Mouse (Mus musculus) lung, embryonic 16.5 days (tissue): Measurements from ENCODE around the gene Igsf21. TPM values are rescaled to one million over a fixed set of nuclear protein-coding genes. Genes with fewer than 3 reads are reported as not detected.

Experiments used
- ATAC-seq: fragments of 200-750 bp; cut with Nextera tagmentation; 2 replicates; pipeline ENCODE4 v1.8.0; 2017; ENCODE audit warnings: low read depth, mild to moderate bottlenecking, moderate library complexity
- H3K27ac ChIP-seq: fragments of 300-500 bp; sonication (generic); 2 replicates; pipeline ENCODE4 v1.5.1; 2014; ENCODE audit warnings: mild to moderate bottlenecking, control low read depth, low read length
- H3K27me3 ChIP-seq: fragments of 300-500 bp; sonication (generic); 2 replicates; pipeline ENCODE4 v1.6.1; 2014; ENCODE audit warnings: low read depth, low read length, mixed read lengths; ENCODE audit not compliant: control insufficient read depth, insufficient read depth
- H3K36me3 ChIP-seq: fragments of 300-500 bp; sonication (generic); 2 replicates; pipeline ENCODE4 v1.6.1; 2014; ENCODE audit warnings: low read length; ENCODE audit not compliant: control insufficient read depth, insufficient read depth
- H3K4me1 ChIP-seq: fragments of 300-500 bp; sonication (generic); replicated peaks from 2 replicates; pipeline ENCODE4 v1.6.1; 2014; ENCODE audit warnings: low read length, mixed read lengths; ENCODE audit not compliant: control insufficient read depth, insufficient read depth
- H3K4me2 ChIP-seq: fragments of 300-500 bp; sonication (generic); 2 replicates; pipeline ENCODE4 v1.6.1; 2014; ENCODE audit warnings: low read depth, low read length, control low read depth
- H3K4me3 ChIP-seq: fragments of 300-500 bp; sonication (generic); 2 replicates; pipeline ENCODE4 v1.5.1; 2014; ENCODE audit warnings: mild to moderate bottlenecking, low read length, control low read depth
- H3K9ac ChIP-seq: fragments of 300-500 bp; sonication (generic); 2 replicates; pipeline ENCODE4 v1.6.1; 2014; ENCODE audit warnings: low read length, control low read depth
- H3K9me3 ChIP-seq: fragments of 300-500 bp; sonication (generic); 2 replicates; pipeline ENCODE4 v1.6.1; 2016; ENCODE audit warnings: low read length; ENCODE audit not compliant: control insufficient read depth
- WGBS: fragments of 180-500 bp; shearing (Covaris S2); extraction: QIAGEN DNeasy Blood & Tissue Kit; methylation state at CpG from one replicate; pipeline ENCODE4 v1.1.7; 2014; 5-methylcytosine and 5-hydroxymethylcytosine counted together
- polyA plus RNA-seq: library from polyadenylated mRNA; unstranded; fragments of >200 nt; fragmentation: Nextera tagmentation; extraction: Ambion mirVana; gene quantifications from 2 replicates; pipeline ENCODE4 v1.2.1, GENCODE M21; 2015

Igsf21 gene
- polyA plus RNA-seq, 1 experiment from 2014 or later, result 0.13 TPM

DNA sequence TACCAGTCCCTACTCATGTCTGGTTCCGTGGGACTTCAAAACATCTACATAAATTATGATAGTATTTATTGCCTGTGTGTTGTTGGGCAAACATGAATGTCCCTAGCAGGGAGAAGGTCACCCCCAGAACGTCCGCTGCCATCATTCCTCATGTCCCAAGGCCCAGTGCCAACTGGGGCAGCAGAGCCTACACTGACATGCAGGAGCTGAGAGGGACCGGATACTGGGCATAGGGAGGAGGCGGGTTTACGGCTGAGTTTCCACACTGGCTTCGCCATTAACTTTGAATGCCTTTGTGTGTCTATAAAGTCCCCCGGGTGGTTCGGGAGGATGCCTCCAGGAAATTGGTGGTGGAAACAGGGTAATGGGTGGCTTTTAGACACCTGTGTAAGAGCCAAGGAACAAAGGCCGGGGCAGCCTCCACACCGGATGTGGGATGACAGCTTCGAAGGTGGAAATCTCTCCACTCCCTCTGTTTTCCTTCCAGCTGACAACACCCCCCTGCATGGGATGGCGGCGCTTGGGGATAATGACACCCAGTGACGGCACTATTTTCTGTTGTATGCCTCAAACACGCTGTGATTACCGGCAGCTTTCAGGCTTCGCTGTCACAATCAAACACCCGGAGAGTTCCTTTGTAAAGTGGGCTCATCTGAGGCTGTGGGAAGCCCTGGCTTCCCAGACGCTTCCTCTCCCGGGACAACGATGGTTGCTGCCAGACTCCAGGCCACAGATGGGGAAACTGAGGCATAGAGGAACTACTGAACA lies 26.1 kb downstream of the Igsf21 start:
- no peak for ATAC-seq
- H3K9me3 ChIP-seq, result no peaks in the 10 kb centered on the region
- 48% methylated on average over 22 of the region's 22 CpGs for WGBS
- peaks cover 5% of the 10 kb centered on the region for H3K27me3 ChIP-seq
- H3K36me3 ChIP-seq, result no peaks in the 10 kb centered on the region
- no peaks in the 10 kb centered on the region for H3K4me1 ChIP-seq
- no peak overlapping the region for H3K4me2 ChIP-seq
- no peak overlapping the region for H3K4me3 ChIP-seq
- H3K9ac ChIP-seq, result no peak overlapping the region
- no peak overlapping the region for H3K27ac ChIP-seq

DNA sequence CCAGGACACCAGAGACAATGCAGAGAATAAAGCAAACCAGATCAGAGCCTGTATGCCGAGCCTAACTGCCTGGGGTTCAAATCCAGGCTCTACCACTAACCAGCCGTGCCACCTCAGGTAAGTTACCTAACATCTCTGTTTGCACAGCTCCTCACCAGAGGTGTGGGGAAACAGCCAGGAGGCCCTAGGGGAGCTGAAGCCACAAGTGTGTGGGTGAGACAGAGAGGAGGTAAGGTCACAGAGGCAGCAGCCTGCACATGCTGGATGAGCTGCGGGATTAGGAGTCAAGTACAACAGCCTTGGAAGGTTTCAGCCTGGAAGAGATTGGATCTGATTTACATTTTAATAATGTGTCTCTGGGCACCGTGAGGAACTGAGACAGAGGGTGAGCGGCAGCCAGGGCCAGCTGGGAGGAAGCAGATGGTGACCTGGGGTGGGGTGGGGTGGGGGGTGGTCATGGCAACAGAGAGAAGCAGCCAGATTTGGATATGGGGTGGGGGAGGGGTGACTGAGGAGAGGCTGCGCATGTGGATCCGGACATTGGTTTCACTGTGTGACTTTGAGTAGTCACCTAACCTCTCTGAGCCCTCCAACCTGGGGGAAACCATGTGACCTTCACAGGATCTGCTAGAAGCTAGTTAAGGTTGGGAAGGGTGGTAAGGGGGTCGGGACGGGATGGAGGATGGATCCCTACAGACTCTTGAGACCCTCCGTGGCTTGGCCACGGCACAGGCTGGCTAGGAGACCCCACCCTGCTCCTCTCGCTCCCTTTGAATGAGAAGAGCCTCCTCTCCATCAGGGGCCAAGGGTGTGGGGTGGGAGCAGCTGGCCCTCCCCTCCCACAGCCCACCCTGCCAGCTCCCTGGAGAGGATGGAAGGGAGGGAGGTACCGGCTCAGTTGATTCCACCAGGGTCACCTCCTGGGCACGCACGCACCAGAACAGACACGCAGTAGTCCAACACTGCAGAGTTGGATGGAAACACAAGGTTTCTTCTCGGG lies 27.4 kb downstream of the Igsf21 start:
- no peak for ATAC-seq
- H3K4me1 ChIP-seq, result no peaks in the 10 kb centered on the region
- H3K36me3 ChIP-seq, result no peaks in the 10 kb centered on the region
- H3K27me3 ChIP-seq, result peaks cover 5% of the 10 kb centered on the region
- no peak overlapping the region for H3K9ac ChIP-seq
- no peaks in the 10 kb centered on the region for H3K9me3 ChIP-seq
- no peak overlapping the region for H3K4me2 ChIP-seq
- no peak overlapping the region for H3K27ac ChIP-seq
- no peak overlapping the region for H3K4me3 ChIP-seq
- WGBS, result 55% methylated on average over 17 of the region's 17 CpGs

DNA sequence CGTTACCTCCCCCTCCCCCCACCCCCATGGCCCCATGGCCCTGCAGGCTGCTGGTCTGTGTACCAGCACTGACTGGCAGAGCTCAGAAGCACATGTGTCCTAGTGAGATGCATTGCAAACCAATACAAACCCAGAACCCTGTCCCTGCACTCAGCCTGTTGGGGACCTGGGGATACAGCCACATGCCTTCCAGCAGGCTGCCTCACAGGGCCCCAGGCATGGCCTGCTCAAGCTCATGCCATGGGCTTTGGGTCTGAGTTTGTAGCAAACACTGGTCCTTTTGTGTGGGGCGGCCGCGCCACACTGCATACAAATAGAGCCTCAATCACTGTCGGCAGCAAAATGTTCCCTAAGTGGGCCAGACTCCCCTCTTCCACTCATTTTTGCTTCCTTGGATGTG lies 28.2 kb downstream of the Igsf21 start:
- Histone ChIP-seq H3K4me1 (no peaks in the 10 kb centered on the region), H3K27ac (no peak overlapping the region), H3K4me3 (no peak overlapping the region), H3K36me3 (no peaks in the 10 kb centered on the region), H3K9ac (no peak overlapping the region), H3K9me3 (no peaks in the 10 kb centered on the region), H3K27me3 (peaks cover under 1% of the 10 kb centered on the region; the same call in 1 of the 2 replicates), H3K4me2 (no peak overlapping the region)
- WGBS, result 76% methylated on average over 5 of the region's 5 CpGs
- ATAC-seq, result no peak

DNA sequence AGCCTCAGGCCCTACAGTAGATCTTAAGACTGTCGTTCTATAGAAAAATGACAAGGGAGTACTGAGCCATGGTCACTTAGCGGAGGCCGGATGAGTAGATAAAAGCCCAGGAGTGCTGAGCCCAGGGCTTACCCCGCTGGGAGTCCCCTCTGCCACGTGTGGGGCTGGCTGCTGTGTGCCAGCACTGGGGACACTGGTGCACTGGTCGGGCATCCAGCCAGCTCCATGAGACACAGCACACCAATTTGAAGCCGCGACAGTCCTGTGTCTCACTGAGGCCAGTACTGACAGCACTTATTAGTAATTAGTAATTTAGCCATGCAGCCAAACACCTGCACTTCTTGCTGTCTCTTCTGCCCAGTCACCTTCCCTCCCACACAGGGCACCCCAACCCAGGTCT lies 28.6 kb downstream of the Igsf21 start:
- 85% methylated on average over 8 of the region's 8 CpGs for WGBS
- Histone ChIP-seq H3K9me3 (no peaks in the 10 kb centered on the region), H3K27ac (no peak overlapping the region), H3K4me3 (no peak overlapping the region), H3K4me2 (no peak overlapping the region), H3K9ac (no peak overlapping the region), H3K27me3 (no peaks in the 10 kb centered on the region), H3K4me1 (no peaks in the 10 kb centered on the region), H3K36me3 (no peaks in the 10 kb centered on the region)
- no peak for ATAC-seq

DNA sequence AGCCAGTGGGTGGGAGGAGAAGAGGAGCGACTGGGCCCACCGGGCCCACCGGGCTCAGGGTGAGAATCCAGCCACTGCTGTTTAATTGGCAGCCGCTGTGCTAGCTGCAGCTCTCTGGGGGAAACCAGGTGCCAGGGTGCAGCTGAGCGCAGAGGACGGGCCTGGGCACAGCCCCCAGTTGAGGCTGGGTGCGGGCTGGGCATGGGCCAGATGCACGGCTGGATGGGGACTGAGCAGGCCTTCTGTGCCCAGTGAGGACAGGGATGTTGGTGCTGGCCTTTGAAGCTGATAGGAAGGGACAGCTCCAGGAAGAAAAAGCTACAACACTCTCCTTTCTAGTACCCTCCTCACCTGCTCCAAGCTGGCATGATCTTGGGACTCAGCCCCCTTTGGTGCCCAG lies 30.5 kb downstream of the Igsf21 start:
- H3K27me3 ChIP-seq, result no peaks in the 10 kb centered on the region
- no peak overlapping the region for H3K27ac ChIP-seq
- H3K4me1 ChIP-seq, result no peaks in the 10 kb centered on the region
- H3K36me3 ChIP-seq, result no peaks in the 10 kb centered on the region
- no peak for ATAC-seq
- no peak overlapping the region for H3K4me2 ChIP-seq
- H3K9ac ChIP-seq, result no peak overlapping the region
- H3K4me3 ChIP-seq, result no peak overlapping the region
- H3K9me3 ChIP-seq, result no peaks in the 10 kb centered on the region
- 85% methylated on average over 8 of the region's 8 CpGs for WGBS

DNA sequence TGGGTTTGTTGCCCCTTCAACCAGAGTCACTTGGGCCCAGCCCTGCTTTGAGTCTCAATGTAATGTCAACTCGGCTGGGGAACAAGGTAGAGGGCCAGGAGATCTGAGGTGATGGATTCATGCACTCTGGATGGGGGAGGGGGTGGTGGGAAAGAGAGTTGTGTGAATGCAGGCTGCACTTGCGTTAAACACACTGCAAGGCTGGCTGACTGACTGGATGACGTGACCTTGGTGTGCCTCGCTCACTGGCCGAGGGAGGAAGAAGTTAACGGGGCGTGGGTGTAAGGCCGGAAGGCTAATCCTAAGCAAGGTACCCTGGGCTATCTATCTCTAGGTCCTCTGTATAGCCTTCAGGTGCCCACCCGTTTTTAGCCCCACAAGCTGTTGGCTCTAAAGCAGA lies 31.4 kb downstream of the Igsf21 start:
- H3K27ac ChIP-seq, result no peak overlapping the region
- H3K4me3 ChIP-seq, result no peak overlapping the region
- no peaks in the 10 kb centered on the region for H3K9me3 ChIP-seq
- H3K4me2 ChIP-seq, result no peak overlapping the region
- no peak for ATAC-seq
- H3K9ac ChIP-seq, result no peak overlapping the region
- WGBS, result 53% methylated on average over 9 of the region's 9 CpGs
- H3K36me3 ChIP-seq, result no peaks in the 10 kb centered on the region
- no peaks in the 10 kb centered on the region for H3K4me1 ChIP-seq
- no peaks in the 10 kb centered on the region for H3K27me3 ChIP-seq

DNA sequence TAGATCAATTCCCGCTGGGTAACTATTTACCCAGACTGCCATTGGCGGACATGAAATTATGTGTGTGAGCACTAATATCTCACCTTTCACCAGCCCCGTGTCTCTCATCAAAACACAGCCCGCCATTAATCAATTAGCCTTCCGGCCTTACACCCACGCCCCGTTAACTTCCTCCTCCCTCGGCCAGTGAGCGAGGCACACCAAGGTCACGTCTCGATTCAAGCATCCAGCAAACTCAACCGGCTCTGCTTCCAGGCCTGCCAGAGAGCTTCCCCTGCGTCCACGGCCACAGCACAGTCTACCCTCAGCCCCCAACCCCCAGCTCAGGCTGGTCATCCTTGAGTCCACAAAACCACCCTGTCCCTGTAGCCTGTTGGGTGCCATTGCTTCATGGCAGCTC lies 32.2 kb downstream of the Igsf21 start:
- no peaks in the 10 kb centered on the region for H3K4me1 ChIP-seq
- ATAC-seq, result no peak
- no peaks in the 10 kb centered on the region for H3K27me3 ChIP-seq

DNA sequence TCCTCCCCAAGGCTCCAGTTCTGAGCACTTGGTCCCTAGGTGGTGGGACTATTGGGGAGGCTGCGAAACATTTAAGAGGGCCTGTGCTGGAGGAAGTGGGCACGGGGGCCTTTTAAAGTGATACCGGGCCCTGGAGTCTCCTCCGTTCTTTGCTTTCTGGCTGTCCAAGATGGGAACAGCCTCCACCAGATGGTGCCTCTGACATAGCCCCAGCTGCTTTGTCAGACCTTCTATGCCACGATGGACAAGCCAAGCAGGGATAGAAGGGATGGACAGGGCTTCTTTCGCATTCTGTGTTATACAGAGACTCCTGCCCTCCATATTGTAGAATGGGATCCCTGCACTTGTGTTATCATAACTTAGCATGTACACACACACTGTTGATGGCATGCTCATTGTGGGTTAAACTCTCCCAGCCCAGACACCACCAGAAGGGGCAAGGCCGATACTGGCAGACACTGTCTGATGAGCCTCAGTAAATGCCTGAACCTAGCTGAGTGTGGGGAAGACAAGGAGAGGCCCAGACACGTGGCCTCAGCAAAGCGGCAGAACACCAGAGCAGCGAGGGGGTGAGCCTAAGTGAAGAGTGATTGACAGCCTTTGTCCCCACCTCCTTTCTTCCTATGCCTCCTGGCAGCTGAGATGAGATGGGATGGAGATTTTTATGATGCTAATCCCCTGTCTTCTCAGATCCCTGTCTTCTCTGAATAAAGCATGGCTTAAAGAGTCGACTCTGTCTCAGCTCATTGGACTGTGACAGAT lies 36.3 kb downstream of the Igsf21 start:
- Histone ChIP-seq H3K27ac (no peak overlapping the region), H3K4me1 (no peaks in the 10 kb centered on the region), H3K4me3 (no peak overlapping the region), H3K36me3 (no peaks in the 10 kb centered on the region), H3K27me3 (no peaks in the 10 kb centered on the region), H3K4me2 (no peak overlapping the region), H3K9me3 (no peaks in the 10 kb centered on the region), H3K9ac (no peak overlapping the region)
- no peak for ATAC-seq
- 66% methylated on average over 11 of the region's 11 CpGs for WGBS

More for the DNA sequence above, 32.2 kb downstream of the Igsf21 start:
- Histone ChIP-seq H3K9ac (no peak overlapping the region), H3K27ac (no peak overlapping the region), H3K4me3 (no peak overlapping the region), H3K9me3 (no peaks in the 10 kb centered on the region), H3K4me2 (no peak overlapping the region), H3K36me3 (no peaks in the 10 kb centered on the region)
- 11% methylated on average over 14 of the region's 14 CpGs for WGBS

DNA sequence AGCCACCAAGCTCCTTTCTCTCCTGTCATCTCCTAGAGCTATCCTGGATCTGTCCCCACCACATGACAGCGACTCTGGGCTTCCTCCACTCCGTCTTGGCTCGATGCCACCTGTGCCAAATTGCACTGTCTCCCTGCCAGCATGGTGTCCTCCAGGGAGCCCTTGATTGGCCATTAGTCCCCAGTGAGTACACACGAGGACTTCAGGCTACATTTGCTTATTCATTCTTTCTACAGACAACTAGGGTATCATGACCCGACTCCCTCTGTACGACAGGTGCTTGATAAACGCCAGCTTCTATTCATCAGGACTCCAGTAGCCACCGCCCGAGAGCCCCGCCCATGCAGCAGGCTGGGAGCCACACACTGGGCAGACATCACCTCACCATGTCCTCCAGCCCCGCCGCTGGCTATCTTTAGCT lies 40.8 kb downstream of the Igsf21 start:
- Histone ChIP-seq H3K9ac (no peak overlapping the region), H3K4me1 (0 out of 2 replicates have a peak, but pooled peaks cover 2% of the 10 kb centered on the region), H3K36me3 (no peaks in the 10 kb centered on the region), H3K27me3 (no peaks in the 10 kb centered on the region), H3K27ac (no peak overlapping the region), H3K4me3 (no peak overlapping the region), H3K9me3 (no peaks in the 10 kb centered on the region), H3K4me2 (no peak overlapping the region)
- ATAC-seq, result no peak
- WGBS, result 39% methylated on average over 12 of the region's 12 CpGs
